Mouse (Mus musculus): ENCODE results near the gene Urah. TPM values are rescaled to one million over a fixed set of nuclear protein-coding genes. Genes with fewer than 3 reads are reported as not detected.

The Urah gene
- polyA plus RNA-seq (2015; fragmentation: Nextera tagmentation; extraction: Ambion mirVana) = not detected in 2 replicates

GRCm38 (mm10) chr7:140834968-140835757, at the start of gene Urah:
Urah (plus strand) TSS chr7:140835018.
- no peak for ATAC-seq
- Histone ChIP-seq H3K4me3 (ENCODE audit: low read depth, low read length) (no peak within 1 kb of the TSS), H3K27ac (ENCODE audit: low read length) (no peak within 1 kb of the TSS), H3K4me2 (ENCODE audit: low read length) (no peak within 1 kb of the TSS), H3K4me1 (ENCODE audit: control insufficient read depth, insufficient read depth, low read length) (no peaks in the 10 kb centered on the region), H3K27me3 (ENCODE audit: control insufficient read depth, insufficient read depth, low read depth, low read length) (no peaks in the 10 kb centered on the region), H3K36me3 (ENCODE audit: control insufficient read depth, insufficient read depth, low read length) (no peaks in the 10 kb centered on the region), H3K9ac (ENCODE audit: low read depth, low read length) (no peak within 1 kb of the TSS), H3K9me3 (replicated peaks; ENCODE audit: control insufficient read depth, low read length, poor library complexity, severe bottlenecking) (no peaks in the 10 kb centered on the region)
- 48% methylated on average over 20 of the region's 20 CpGs for WGBS

GRCm38 (mm10) chr7:140787406-140788052, 47.3 kb upstream of the Urah start, which contains the start of gene Syce1:
Syce1 (minus strand) TSS chr7:140787852.
- no peak for ATAC-seq

GRCm38 (mm10) chr7:140788053-140788435, 46.8 kb upstream of the Urah start:
- H3K36me3 ChIP-seq (ENCODE audit: control insufficient read depth, insufficient read depth, low read length) = no peaks in the 10 kb centered on the region
- H3K4me1 ChIP-seq (ENCODE audit: control insufficient read depth, insufficient read depth, low read length) = no peaks in the 10 kb centered on the region
- no peak overlapping the region for H3K4me2 ChIP-seq (ENCODE audit: low read length)
- H3K4me3 ChIP-seq (ENCODE audit: low read depth, low read length) = no peak overlapping the region
- H3K27ac ChIP-seq (ENCODE audit: low read length) = no peak overlapping the region
- 89% methylated on average over 7 of the region's 7 CpGs for WGBS
- H3K9me3 ChIP-seq (replicated peaks; ENCODE audit: control insufficient read depth, low read length, poor library complexity, severe bottlenecking) = no peaks in the 10 kb centered on the region
- no peak for ATAC-seq
- no peak overlapping the region for H3K9ac ChIP-seq (ENCODE audit: low read depth, low read length)
- H3K27me3 ChIP-seq (ENCODE audit: control insufficient read depth, insufficient read depth, low read depth, low read length) = no peaks in the 10 kb centered on the region

More at GRCm38 (mm10) chr7:140787406-140788052, 47.3 kb upstream of the Urah start, which contains the start of gene Syce1:
- H3K27me3 ChIP-seq (ENCODE audit: control insufficient read depth, insufficient read depth, low read depth, low read length) = no peaks in the 10 kb centered on the region
- H3K27ac ChIP-seq (ENCODE audit: low read length) = no peak within 1 kb of the TSS
- H3K9ac ChIP-seq (ENCODE audit: low read depth, low read length) = no peak within 1 kb of the TSS
- H3K4me3 ChIP-seq (ENCODE audit: low read depth, low read length) = no peak within 1 kb of the TSS
- H3K4me2 ChIP-seq (ENCODE audit: low read length) = no peak within 1 kb of the TSS
- H3K4me1 ChIP-seq (ENCODE audit: control insufficient read depth, insufficient read depth, low read length) = no peaks in the 10 kb centered on the region
- no peaks in the 10 kb centered on the region for H3K9me3 ChIP-seq (replicated peaks; ENCODE audit: control insufficient read depth, low read length, poor library complexity, severe bottlenecking)
- 89% methylated on average over 33 of the region's 33 CpGs for WGBS
- no peaks in the 10 kb centered on the region for H3K36me3 ChIP-seq (ENCODE audit: control insufficient read depth, insufficient read depth, low read length)

- H3K27me3 ChIP-seq (ENCODE audit: control insufficient read depth, insufficient read depth, low read depth, low read length) = no peaks in the 10 kb centered on the region
- H3K4me1 ChIP-seq (ENCODE audit: control insufficient read depth, insufficient read depth, low read length) = no peaks in the 10 kb centered on the region
- H3K36me3 ChIP-seq (ENCODE audit: control insufficient read depth, insufficient read depth, low read length) = no peaks in the 10 kb centered on the region
- no peak overlapping the region for H3K4me2 ChIP-seq (ENCODE audit: low read length)
- no peak overlapping the region for H3K9ac ChIP-seq (ENCODE audit: low read depth, low read length)
- H3K9me3 ChIP-seq (replicated peaks; ENCODE audit: control insufficient read depth, low read length, poor library complexity, severe bottlenecking) = no peaks in the 10 kb centered on the region
- no peak overlapping the region for H3K4me3 ChIP-seq (ENCODE audit: low read depth, low read length)
- no peak overlapping the region for H3K27ac ChIP-seq (ENCODE audit: low read length)
- 69% methylated on average over 4 of the region's 4 CpGs for WGBS
- ATAC-seq = no peak
Observed at GRCm38 (mm10) chr7:140793541-140793940, 41.3 kb upstream of the Urah start.

GRCm38 (mm10) chr7:140797619-140798018, 37.2 kb upstream of the Urah start:
- WGBS = 90% methylated on average over 3 of the region's 3 CpGs

GRCm38 (mm10) chr7:140798212-140798611, 36.6 kb upstream of the Urah start:
- Histone ChIP-seq H3K9me3 (replicated peaks; ENCODE audit: control insufficient read depth, low read length, poor library complexity, severe bottlenecking) (no peaks in the 10 kb centered on the region), H3K27me3 (ENCODE audit: control insufficient read depth, insufficient read depth, low read depth, low read length) (no peaks in the 10 kb centered on the region), H3K4me2 (ENCODE audit: low read length) (no peak overlapping the region), H3K4me3 (ENCODE audit: low read depth, low read length) (no peak overlapping the region), H3K4me1 (ENCODE audit: control insufficient read depth, insufficient read depth, low read length) (no peaks in the 10 kb centered on the region), H3K36me3 (ENCODE audit: control insufficient read depth, insufficient read depth, low read length) (no peaks in the 10 kb centered on the region), H3K9ac (ENCODE audit: low read depth, low read length) (no peak overlapping the region), H3K27ac (ENCODE audit: low read length) (no peak overlapping the region)
- no peak for ATAC-seq
- 74% methylated on average over 2 of the region's 2 CpGs for WGBS

More at GRCm38 (mm10) chr7:140797619-140798018, 37.2 kb upstream of the Urah start:
- H3K9ac ChIP-seq (ENCODE audit: low read depth, low read length) = no peak overlapping the region
- no peak overlapping the region for H3K27ac ChIP-seq (ENCODE audit: low read length)
- no peak overlapping the region for H3K4me2 ChIP-seq (ENCODE audit: low read length)
- H3K4me1 ChIP-seq (ENCODE audit: control insufficient read depth, insufficient read depth, low read length) = no peaks in the 10 kb centered on the region
- H3K27me3 ChIP-seq (ENCODE audit: control insufficient read depth, insufficient read depth, low read depth, low read length) = no peaks in the 10 kb centered on the region
- no peaks in the 10 kb centered on the region for H3K36me3 ChIP-seq (ENCODE audit: control insufficient read depth, insufficient read depth, low read length)
- ATAC-seq = no peak
- H3K9me3 ChIP-seq (replicated peaks; ENCODE audit: control insufficient read depth, low read length, poor library complexity, severe bottlenecking) = no peaks in the 10 kb centered on the region
- H3K4me3 ChIP-seq (ENCODE audit: low read depth, low read length) = no peak overlapping the region

GRCm38 (mm10) chr7:140802629-140803028, 32.2 kb upstream of the Urah start:
- no peaks in the 10 kb centered on the region for H3K36me3 ChIP-seq (ENCODE audit: control insufficient read depth, insufficient read depth, low read length)
- H3K4me3 ChIP-seq (ENCODE audit: low read depth, low read length) = no peak overlapping the region
- no peaks in the 10 kb centered on the region for H3K9me3 ChIP-seq (replicated peaks; ENCODE audit: control insufficient read depth, low read length, poor library complexity, severe bottlenecking)
- H3K4me1 ChIP-seq (ENCODE audit: control insufficient read depth, insufficient read depth, low read length) = no peaks in the 10 kb centered on the region
- no peak overlapping the region for H3K27ac ChIP-seq (ENCODE audit: low read length)
- H3K4me2 ChIP-seq (ENCODE audit: low read length) = no peak overlapping the region
- no peaks in the 10 kb centered on the region for H3K27me3 ChIP-seq (ENCODE audit: control insufficient read depth, insufficient read depth, low read depth, low read length)
- ATAC-seq = no peak
- WGBS = 70% methylated on average over 6 of the region's 6 CpGs
- no peak overlapping the region for H3K9ac ChIP-seq (ENCODE audit: low read depth, low read length)

- Histone ChIP-seq H3K9ac (ENCODE audit: low read depth, low read length) (no peak overlapping the region), H3K4me3 (ENCODE audit: low read depth, low read length) (no peak overlapping the region), H3K27ac (ENCODE audit: low read length) (no peak overlapping the region), H3K4me1 (ENCODE audit: control insufficient read depth, insufficient read depth, low read length) (no peaks in the 10 kb centered on the region), H3K4me2 (ENCODE audit: low read length) (no peak overlapping the region), H3K27me3 (ENCODE audit: control insufficient read depth, insufficient read depth, low read depth, low read length) (no peaks in the 10 kb centered on the region), H3K36me3 (ENCODE audit: control insufficient read depth, insufficient read depth, low read length) (0 out of 2 replicates have a peak, but pooled peaks cover under 1% of the 10 kb centered on the region), H3K9me3 (replicated peaks; ENCODE audit: control insufficient read depth, low read length, poor library complexity, severe bottlenecking) (no peaks in the 10 kb centered on the region)
- peak; percentile 64; the same call in 1 of the 2 replicates for ATAC-seq
- 24% methylated on average over 1 of the region's 1 CpGs for WGBS
Observed at GRCm38 (mm10) chr7:140805704-140806103, 29.1 kb upstream of the Urah start.

- H3K36me3 ChIP-seq (ENCODE audit: control insufficient read depth, insufficient read depth, low read length) = peaks cover 19% of the 10 kb centered on the region
- H3K4me3 ChIP-seq (ENCODE audit: low read depth, low read length) = no peak overlapping the region
- no peak for ATAC-seq
- no peaks in the 10 kb centered on the region for H3K9me3 ChIP-seq (replicated peaks; ENCODE audit: control insufficient read depth, low read length, poor library complexity, severe bottlenecking)
- 89% methylated on average over 6 of the region's 6 CpGs for WGBS
- H3K4me1 ChIP-seq (ENCODE audit: control insufficient read depth, insufficient read depth, low read length) = no peaks in the 10 kb centered on the region
- no peak overlapping the region for H3K27ac ChIP-seq (ENCODE audit: low read length)
- H3K27me3 ChIP-seq (ENCODE audit: control insufficient read depth, insufficient read depth, low read depth, low read length) = no peaks in the 10 kb centered on the region
- no peak overlapping the region for H3K4me2 ChIP-seq (ENCODE audit: low read length)
- no peak overlapping the region for H3K9ac ChIP-seq (ENCODE audit: low read depth, low read length)
Observed at GRCm38 (mm10) chr7:140810496-140810895, 24.3 kb upstream of the Urah start.

Measured in midbrain, embryonic 16.5 days (tissue).